Mouse (Mus musculus) lung, postnatal 4 days (tissue): ENCODE measurements around the gene Ksr2.
A peak's percentile ranks its signal among the peaks of the same experiment; 100 is the strongest.
"Not testable (repeated sequence)": the region's sequence is repeated elsewhere in the genome, so short reads cannot be mapped to it uniquely, and the experiment has no call there.

ENCODE experiments used
- DNase-seq, 2 experiments: peaks; one replicate each; pipeline ENCODE4 v3.0.0; 2021

The Ksr2 gene

GRCm38 (mm10) chr5:117623206-117623605 lies 209.4 kb downstream of the Ksr2 start:
- DNase-seq: not testable (repeated sequence)

GRCm38 (mm10) chr5:117626907-117627306 lies 213.1 kb downstream of the Ksr2 start:
- DNase-seq: no peak

DNA sequence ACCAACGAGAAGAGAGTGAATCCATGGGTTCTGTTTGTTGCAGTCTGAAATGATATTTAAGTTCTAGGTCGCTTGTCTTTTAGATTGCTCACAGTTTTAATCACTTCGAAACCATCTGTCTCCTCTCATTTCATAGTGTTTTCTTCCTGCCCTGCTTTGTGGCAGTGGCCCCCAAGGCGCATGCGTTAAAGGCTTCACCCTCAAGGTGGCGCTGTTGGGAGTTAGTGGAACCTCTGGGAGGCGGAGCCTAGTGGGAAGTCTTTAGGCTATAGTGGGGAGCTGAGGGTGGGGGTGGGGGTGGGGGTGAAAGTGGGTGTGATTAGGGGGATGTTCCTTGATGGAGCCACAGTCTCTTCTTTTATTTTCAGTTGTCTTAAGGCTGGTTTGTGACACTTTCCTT lies 214.6 kb downstream of the Ksr2 start:
- DNase-seq: peak; percentile 29 to 35

- no peak for DNase-seq
Measured at GRCm38 (mm10) chr5:117629570-117629969, 215.8 kb downstream of the Ksr2 start.

DNA sequence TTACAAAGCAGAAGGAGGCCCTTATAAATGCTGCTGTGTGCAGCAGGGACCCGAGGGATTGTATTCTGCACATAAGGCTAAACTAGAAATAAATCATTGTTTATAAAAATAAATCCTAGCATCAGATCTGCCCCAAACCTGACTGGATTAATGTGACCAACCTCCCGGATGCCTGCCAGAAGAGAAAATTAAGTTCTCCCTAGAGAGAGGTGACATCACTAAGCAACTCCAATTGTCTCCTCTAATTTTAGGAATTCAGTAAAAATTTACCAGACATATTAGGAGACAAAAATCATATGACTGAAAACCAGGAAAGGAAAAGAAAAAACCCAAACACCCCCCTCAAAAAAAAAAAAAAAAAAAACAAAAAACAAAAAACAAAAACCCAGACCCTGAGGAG lies 221.4 kb downstream of the Ksr2 start:
- DNase-seq: no peak

- DNase-seq: no peak
Measured at GRCm38 (mm10) chr5:117635838-117636237, 222.0 kb downstream of the Ksr2 start.

GRCm38 (mm10) chr5:117641585-117641984 lies 227.8 kb downstream of the Ksr2 start:
- DNase-seq: no peak

DNA sequence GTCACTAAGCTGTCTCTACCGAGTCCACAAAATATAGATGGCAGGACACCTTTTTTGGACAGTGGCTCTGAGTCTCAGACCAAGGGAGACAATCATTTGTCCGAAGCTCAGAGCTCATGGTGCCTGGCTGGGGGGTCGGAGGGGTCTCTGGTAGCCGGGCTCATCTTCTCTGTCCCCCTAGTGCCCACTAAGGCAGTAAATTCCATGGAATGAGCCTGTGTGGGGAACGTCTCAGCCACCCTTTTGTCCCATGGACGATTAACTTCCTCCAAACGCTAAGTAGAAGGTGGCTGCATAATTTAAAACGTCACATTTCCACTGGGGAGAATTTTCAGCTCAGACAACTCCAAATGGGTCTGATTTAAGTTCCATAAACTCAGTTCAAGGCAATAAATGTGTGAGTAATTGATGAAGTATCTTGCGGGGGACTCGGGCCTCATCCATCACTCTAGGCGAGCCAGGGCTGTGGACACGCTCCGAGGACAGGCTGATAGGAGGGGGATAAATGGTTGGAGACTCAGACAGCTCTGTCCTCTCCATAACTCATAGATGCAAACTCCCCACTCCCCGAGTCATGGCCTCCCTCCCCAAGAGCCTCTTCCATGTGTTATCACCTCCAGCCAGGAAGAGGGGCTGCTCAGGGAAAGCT lies 237.6 kb downstream of the Ksr2 start:
- DNase-seq: no peak

- DNase-seq: no peak
Measured at GRCm38 (mm10) chr5:117658641-117659040, 244.8 kb downstream of the Ksr2 start.

DNA sequence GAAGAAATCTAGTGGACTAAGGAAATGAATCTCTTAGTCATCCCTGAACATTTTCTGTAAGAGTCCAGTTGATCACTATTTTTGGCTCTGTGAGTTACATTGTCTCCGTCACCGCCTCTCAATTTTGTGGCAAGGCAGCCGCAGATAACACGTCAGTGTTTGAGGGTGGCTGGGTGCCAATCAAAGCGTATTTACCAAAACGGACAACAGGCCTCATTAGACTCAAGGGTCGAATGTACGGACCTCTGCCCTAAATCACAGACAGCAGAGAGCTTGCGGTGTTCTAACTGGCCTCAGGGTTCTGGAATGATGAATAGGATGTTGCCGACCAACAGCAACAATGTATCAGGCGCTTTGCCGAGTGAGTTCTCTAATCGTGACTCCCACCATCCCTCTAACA lies 245.8 kb downstream of the Ksr2 start:
- no peak for DNase-seq

- peak; percentile 26 to 59 for DNase-seq
Measured at GRCm38 (mm10) chr5:117665181-117665580, 251.4 kb downstream of the Ksr2 start.

- no peak for DNase-seq
Measured at GRCm38 (mm10) chr5:117667314-117667713, 253.5 kb downstream of the Ksr2 start.

- DNase-seq: no peak
Measured at GRCm38 (mm10) chr5:117669265-117669664, 255.5 kb downstream of the Ksr2 start.

DNA sequence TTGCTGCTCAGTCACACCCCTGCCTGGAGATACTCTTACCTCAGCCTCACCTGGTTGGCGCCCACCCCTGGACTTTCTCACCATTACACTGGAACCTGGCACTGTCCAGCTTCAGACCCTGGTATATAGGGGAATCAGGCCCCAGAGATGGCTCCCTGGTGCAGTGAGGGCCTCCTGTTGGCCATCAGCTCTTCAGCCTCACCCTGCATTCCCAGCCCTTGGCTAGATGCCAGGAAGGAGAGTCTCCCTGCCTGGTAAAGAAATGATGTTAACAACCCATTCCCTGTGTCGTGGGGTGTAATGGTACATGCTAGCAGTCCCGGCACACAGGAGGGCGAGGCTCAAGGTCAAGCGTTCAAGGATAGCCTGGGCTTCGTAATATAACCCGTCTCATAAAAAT lies 256.0 kb downstream of the Ksr2 start:
- no peak for DNase-seq

GRCm38 (mm10) chr5:117671362-117671761 lies 257.6 kb downstream of the Ksr2 start:
- DNase-seq: no peak

DNA sequence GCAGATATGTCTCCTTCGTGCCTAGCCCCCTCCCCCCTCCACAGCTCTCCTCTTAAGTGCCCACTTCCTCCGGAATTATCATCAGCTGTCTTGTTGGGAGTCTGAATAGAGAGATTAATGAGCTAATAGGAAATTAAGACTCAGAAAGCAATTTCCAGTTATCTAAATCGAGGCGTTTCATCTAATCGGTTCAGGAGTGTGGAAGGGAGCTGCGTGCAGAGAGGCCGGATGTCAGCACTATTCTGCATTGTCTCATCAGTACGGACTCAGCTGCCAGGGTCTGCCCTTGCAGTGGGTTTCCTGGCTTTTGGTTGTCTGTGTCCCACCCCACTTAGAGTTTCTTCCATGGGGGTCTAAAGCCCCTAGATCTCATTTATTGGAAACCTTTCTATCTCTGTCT lies 262.0 kb downstream of the Ksr2 start:
- DNase-seq: no peak

DNA sequence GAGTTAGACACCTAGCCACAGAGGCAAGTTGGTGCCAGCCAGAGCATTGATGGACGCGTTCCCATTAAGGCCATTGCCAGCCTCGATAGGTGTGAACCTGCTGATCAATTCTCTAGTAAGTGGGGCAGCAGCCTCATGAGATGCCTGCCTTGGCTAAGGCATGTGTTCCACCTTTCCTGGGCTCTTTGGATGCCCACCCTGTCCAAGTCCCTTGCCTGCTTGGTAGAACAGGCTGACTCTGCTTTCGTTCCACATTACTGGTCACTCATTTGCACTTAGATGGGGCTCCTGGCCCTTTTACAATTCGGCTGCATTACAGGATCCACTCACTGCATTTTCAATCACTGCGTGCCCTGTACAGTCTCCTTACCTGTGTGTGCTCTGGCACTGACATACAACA lies 263.4 kb downstream of the Ksr2 start:
- DNase-seq: no peak

- DNase-seq: no peak
Measured at GRCm38 (mm10) chr5:117678371-117678770, 264.6 kb downstream of the Ksr2 start.

- no peak for DNase-seq
Measured at GRCm38 (mm10) chr5:117682226-117682625, 268.4 kb downstream of the Ksr2 start.

DNA sequence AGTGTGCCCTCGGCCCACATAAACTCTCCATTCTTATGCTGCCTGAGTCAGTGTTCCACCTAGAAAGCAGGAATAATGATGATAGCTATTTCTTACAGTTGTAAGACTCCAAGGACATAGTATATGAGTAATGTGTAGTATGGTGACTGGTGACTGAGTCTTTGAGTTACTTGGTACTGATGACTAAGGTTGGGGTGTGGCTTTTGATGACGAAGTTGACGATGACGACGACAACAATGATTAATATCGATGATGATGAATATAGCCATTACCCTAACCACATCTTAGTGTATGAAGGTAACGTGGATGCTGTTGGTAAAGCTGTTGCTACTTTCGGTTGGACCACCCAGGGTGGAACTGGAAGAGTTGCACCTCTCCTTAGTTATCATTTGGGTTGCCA lies 270.7 kb downstream of the Ksr2 start:
- DNase-seq: no peak

GRCm38 (mm10) chr5:117687770-117688352 lies 274.1 kb downstream of the Ksr2 start:
- DNase-seq: no peak

- DNase-seq: no peak
Measured at GRCm38 (mm10) chr5:117688738-117689137, 274.9 kb downstream of the Ksr2 start.

DNA sequence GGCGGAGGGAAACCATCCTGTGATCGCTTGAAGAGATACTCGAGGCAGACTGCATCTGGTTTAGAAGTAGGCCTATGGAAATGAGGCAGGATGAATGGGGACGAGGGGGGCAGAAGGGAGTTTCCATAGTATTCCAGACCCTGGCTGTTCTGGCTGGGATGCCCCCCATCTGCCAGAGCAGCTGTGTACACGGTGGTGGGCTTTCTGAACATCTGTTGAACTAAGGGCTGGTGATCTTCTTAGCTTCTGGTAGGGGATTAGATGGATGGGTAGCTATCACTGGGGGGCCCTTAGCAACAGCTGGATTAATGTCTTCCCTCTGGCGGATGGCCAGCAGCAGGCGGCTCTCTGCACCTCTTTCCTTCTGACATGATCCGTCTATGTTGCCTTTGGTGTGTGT lies 276.0 kb downstream of the Ksr2 start:
- no peak for DNase-seq

DNA sequence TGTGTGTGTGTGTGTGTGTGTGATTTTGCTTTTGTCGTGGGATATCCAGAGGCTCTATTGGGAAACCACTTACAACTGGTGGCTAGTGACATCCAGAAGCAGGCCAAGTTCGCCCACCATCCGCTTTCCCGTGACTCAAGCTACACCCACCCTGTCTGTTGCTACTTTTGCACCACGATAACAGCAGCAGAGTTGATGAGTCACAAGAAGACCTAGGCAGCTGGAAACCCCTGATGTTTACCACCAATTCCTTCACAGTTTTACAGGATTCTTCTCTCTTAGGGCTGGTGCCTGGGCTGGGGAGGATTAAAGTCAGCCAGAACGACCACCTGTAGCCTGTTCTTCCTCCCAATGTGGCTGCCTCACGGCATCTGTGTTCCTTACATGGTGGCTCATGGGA lies 277.5 kb downstream of the Ksr2 start:
- no peak for DNase-seq

- no peak for DNase-seq
Measured at GRCm38 (mm10) chr5:117693557-117693956, 279.8 kb downstream of the Ksr2 start.
